Mouse (Mus musculus) megakaryocyte, embryonic 14.5 days (primary cell): ENCODE data around the gene Zmat1. TPM values are rescaled to one million over a fixed set of nuclear protein-coding genes. Genes with fewer than 3 reads are reported as not detected.
A peak's percentile ranks its signal among the peaks of the same experiment; 100 is the strongest.
"Not testable (repeated sequence)": the region's sequence is repeated elsewhere in the genome, so short reads cannot be mapped to it uniquely, and the experiment has no call there.

Experiments used
- H3K27me3 ChIP-seq: replicated peaks from 2 replicates; pipeline ENCODE3; 2012; ENCODE audit warnings: inconsistent platforms
- H3K36me3 ChIP-seq: replicated peaks from 2 replicates; pipeline ENCODE3; 2012; ENCODE audit warnings: low read length, inconsistent platforms, mixed read lengths
- H3K4me1 ChIP-seq: 2 replicates; pipeline ENCODE4 v1.6.1; 2012; ENCODE audit warnings: inconsistent platforms
- H3K4me3 ChIP-seq: replicated peaks from 2 replicates; pipeline ENCODE3; 2012; ENCODE audit warnings: moderate library complexity, mild to moderate bottlenecking, inconsistent platforms
- H3K9me3 ChIP-seq: 2 replicates; pipeline ENCODE4 v1.6.1; 2012; ENCODE audit warnings: inconsistent platforms
- FLI1 ChIP-seq: IDR thresholded peaks from 2 replicates; pipeline ENCODE4 v1.6.1; 2012; ENCODE audit warnings: low read length, inconsistent platforms, mixed read lengths
- GATA1 ChIP-seq: IDR thresholded peaks from 3 replicates; pipeline ENCODE4 v1.6.1; 2012; ENCODE audit warnings: mixed read lengths, low read length, inconsistent platforms, borderline replicate concordance
- polyA plus RNA-seq: library from polyadenylated mRNA; stranded (reverse); fragments of >175 nt; gene quantifications from 2 replicates; pipeline ENCODE4 v1.2.3, GENCODE M21; 2012; ENCODE audit warnings: low replicate concordance; ENCODE audit not compliant: insufficient read depth

The Zmat1 gene
- 0.46 and 3.3 TPM in 2 replicates for polyA plus RNA-seq

GRCm38 (mm10) chrX:135008720-135009470 is at the start of gene Zmat1:
Gene Zmat1 (minus strand): TSS chrX:135009209.
- Histone ChIP-seq H3K4me3 (peak within 1 kb of the TSS; percentile 93), H3K36me3 (peaks cover 2% of the 10 kb centered on the region), H3K9me3 (no peaks in the 10 kb centered on the region), H3K4me1 (peaks cover 9% of the 10 kb centered on the region; the same call in 1 of the 2 replicates), H3K27me3 (peaks cover 6% of the 10 kb centered on the region)
- no peak for TF ChIP-seq FLI1
- no peak for TF ChIP-seq GATA1

- peaks cover 31% of the 10 kb centered on the region for H3K9me3 ChIP-seq
- not testable (repeated sequence) for H3K4me1 ChIP-seq, H3K36me3 ChIP-seq, H3K27me3 ChIP-seq, H3K4me3 ChIP-seq
Observed at GRCm38 (mm10) chrX:135053939-135054338, 44.9 kb upstream of the Zmat1 start.

- Histone ChIP-seq H3K4me3 (peak overlapping the region; percentile 75), H3K36me3 (no peaks in the 10 kb centered on the region), H3K9me3 (0 out of 2 replicates have a peak, but pooled peaks cover 5% of the 10 kb centered on the region), H3K4me1 (peaks cover 4% of the 10 kb centered on the region; the same call in 1 of the 2 replicates), H3K27me3 (peaks cover 8% of the 10 kb centered on the region)
- TF ChIP-seq GATA1, result no peak
- no peak for TF ChIP-seq FLI1
Observed at GRCm38 (mm10) chrX:135035962-135036375, 27.0 kb upstream of the Zmat1 start.

GRCm38 (mm10) chrX:135025135-135025534 is 16.1 kb upstream of the Zmat1 start:
- H3K4me1 ChIP-seq, result no peaks in the 10 kb centered on the region
- TF ChIP-seq FLI1, result no peak
- no peak for TF ChIP-seq GATA1
- no peaks in the 10 kb centered on the region for H3K36me3 ChIP-seq
- H3K4me3 ChIP-seq, result no peak overlapping the region
- H3K9me3 ChIP-seq, result no peaks in the 10 kb centered on the region
- H3K27me3 ChIP-seq, result peaks cover 4% of the 10 kb centered on the region

- H3K4me1 ChIP-seq, result peaks cover 6% of the 10 kb centered on the region; the same call in 1 of the 2 replicates
- peaks cover 4% of the 10 kb centered on the region for H3K27me3 ChIP-seq
- no peak overlapping the region for H3K4me3 ChIP-seq
- TF ChIP-seq FLI1 (no peak), GATA1 (no peak)
- no peaks in the 10 kb centered on the region for H3K9me3 ChIP-seq
- H3K36me3 ChIP-seq, result no peaks in the 10 kb centered on the region
Observed at GRCm38 (mm10) chrX:135011381-135011780, 2.4 kb upstream of the Zmat1 start.

GRCm38 (mm10) chrX:135009471-135009815 is 434 bp upstream of the Zmat1 start:
- Histone ChIP-seq H3K4me1 (peaks cover 6% of the 10 kb centered on the region; the same call in 1 of the 2 replicates), H3K36me3 (peaks cover 2% of the 10 kb centered on the region), H3K4me3 (peak overlapping the region; percentile 93), H3K9me3 (no peaks in the 10 kb centered on the region), H3K27me3 (peaks cover 6% of the 10 kb centered on the region)
- TF ChIP-seq FLI1 (no peak), GATA1 (no peak)

- Histone ChIP-seq H3K27me3 (peaks cover 6% of the 10 kb centered on the region), H3K4me3 (peak overlapping the region; percentile 93), H3K36me3 (peaks cover 2% of the 10 kb centered on the region), H3K4me1 (peaks cover 9% of the 10 kb centered on the region; the same call in 1 of the 2 replicates), H3K9me3 (no peaks in the 10 kb centered on the region)
- no peak for TF ChIP-seq GATA1
- no peak for TF ChIP-seq FLI1
Observed at GRCm38 (mm10) chrX:135008021-135008420, 988 bp downstream of the Zmat1 start.

GRCm38 (mm10) chrX:134964546-134964945 is 44.5 kb downstream of the Zmat1 start, which contains the start of gene Nxf2:
Gene Nxf2 (minus strand): TSS chrX:134964754.
- no peaks in the 10 kb centered on the region for H3K4me1 ChIP-seq
- H3K9me3 ChIP-seq, result peaks cover 14% of the 10 kb centered on the region
- peak within 1 kb of the TSS; percentile 46 for H3K4me3 ChIP-seq
- H3K36me3 ChIP-seq, result no peaks in the 10 kb centered on the region
- TF ChIP-seq FLI1, result no peak
- no peak for TF ChIP-seq GATA1
- H3K27me3 ChIP-seq, result peaks cover 5% of the 10 kb centered on the region

GRCm38 (mm10) chrX:134963305-134964094 is 45.5 kb downstream of the Zmat1 start:
- TF ChIP-seq FLI1, result no peak
- TF ChIP-seq GATA1, result no peak
- Histone ChIP-seq H3K36me3 (no peaks in the 10 kb centered on the region), H3K4me1 (no peaks in the 10 kb centered on the region), H3K9me3 (peaks cover 14% of the 10 kb centered on the region), H3K4me3 (peak overlapping the region; percentile 46), H3K27me3 (peaks cover 3% of the 10 kb centered on the region)

GRCm38 (mm10) chrX:134930361-134930760 is 78.6 kb downstream of the Zmat1 start:
- H3K36me3 ChIP-seq, result no peaks in the 10 kb centered on the region
- peaks cover 15% of the 10 kb centered on the region; the same call in 1 of the 2 replicates for H3K4me1 ChIP-seq
- H3K9me3 ChIP-seq, result no peaks in the 10 kb centered on the region
- TF ChIP-seq FLI1 (no peak), GATA1 (no peak)
- H3K4me3 ChIP-seq, result no peak overlapping the region
- H3K27me3 ChIP-seq, result peaks cover 4% of the 10 kb centered on the region
